Mouse (Mus musculus): ENCODE measurements around the gene Serpinb9c.
A peak's percentile ranks its signal among the peaks of the same experiment; 100 is the strongest.

DNA sequence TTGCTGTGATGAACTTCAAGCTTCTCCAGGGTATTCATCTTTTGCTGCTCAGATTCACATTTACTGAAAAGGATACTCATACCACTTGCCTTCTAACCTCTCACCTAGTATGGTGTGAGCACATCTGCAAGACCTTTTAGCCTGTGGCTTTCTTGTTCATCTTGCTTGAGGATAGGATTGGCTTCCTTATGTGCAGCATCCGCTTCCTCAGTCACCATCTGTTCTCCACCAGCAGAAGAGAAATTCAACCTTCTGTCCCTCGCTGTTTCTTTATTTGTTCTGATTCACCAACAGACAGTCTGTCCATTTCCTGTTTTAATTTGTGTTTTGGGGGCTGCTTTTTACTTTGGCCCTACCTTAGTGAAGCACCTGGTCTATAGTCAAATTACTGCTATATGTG lies 21.8 kb downstream of the Serpinb9c start:
- no peak for TF ChIP-seq POLR2A (IDR thresholded peaks at IDR 0.05; ENCODE audit: low read depth, low read length)
- no peak for TF ChIP-seq CTCF (conservative IDR thresholded peaks at IDR 0.05 in 1 of 2, IDR thresholded peaks at IDR 0.05 in 1 of 2; ENCODE audit: low read depth in 2 of 2, low read length in 2 of 2)
- no peak for TF ChIP-seq SMC3 (IDR thresholded peaks at IDR 0.05; ENCODE audit: low read depth, low read length)
- TF ChIP-seq NRF1 (IDR thresholded peaks at IDR 0.05; ENCODE audit: low read depth, low read length) = no peak
- no peak for TF ChIP-seq HCFC1 (IDR thresholded peaks at IDR 0.05; ENCODE audit: low read depth, low read length)
- TF ChIP-seq EP300 (IDR thresholded peaks at IDR 0.05; ENCODE audit: low read length) = peak; percentile 34; the same call in 1 of the 2 replicates
- TF ChIP-seq ELF1 (IDR thresholded peaks at IDR 0.05; ENCODE audit: low read depth, low read length) = no peak
- TF ChIP-seq MXI1 (IDR thresholded peaks at IDR 0.05; ENCODE audit: low read depth, low read length) = no peak
